Mouse (Mus musculus): ENCODE data around the gene Rptor. TPM values are rescaled to one million over a fixed set of nuclear protein-coding genes. Genes with fewer than 3 reads are reported as not detected.

Gene Rptor
- total RNA-seq, 2 experiments from 2014 or later: 52.8 to 56.2 TPM

GRCm38 (mm10) chr11:119715437-119715836, 112.7 kb downstream of the Rptor start:
- DNase-seq (ENCODE audit: low spot score in 2 of 2): no peak
- intact Hi-C loops (cut with DNase I): no loop called here

- DNase-seq (ENCODE audit: low spot score in 2 of 2): no peak
- intact Hi-C loops (cut with DNase I): no loop called here
These were observed 113.3 kb downstream of the Rptor start for GRCm38 (mm10) chr11:119715841-119716596.

DNA sequence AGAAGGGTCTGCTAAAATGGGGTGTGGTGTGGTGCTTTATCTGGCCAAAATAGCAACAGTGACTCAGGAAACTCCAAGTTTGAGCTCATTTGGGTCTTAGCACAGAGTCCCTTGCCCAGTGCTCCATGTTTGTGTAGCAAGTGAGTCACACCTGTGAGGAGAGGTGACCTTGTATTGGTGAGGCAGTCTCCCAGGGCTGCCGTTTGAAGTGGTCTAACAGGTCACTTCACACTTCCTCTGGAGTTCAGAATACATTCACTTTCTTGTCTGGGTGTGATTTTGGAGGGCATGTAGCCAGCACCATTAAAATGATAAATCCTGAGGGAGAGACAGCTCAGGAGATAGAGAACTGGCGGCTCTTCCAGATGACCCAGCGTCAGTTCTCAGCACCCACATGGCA, 115.4 kb downstream of the Rptor start:
- no peak for DNase-seq (ENCODE audit: low spot score in 2 of 2)
- intact Hi-C loops (cut with DNase I): no loop called here

DNA sequence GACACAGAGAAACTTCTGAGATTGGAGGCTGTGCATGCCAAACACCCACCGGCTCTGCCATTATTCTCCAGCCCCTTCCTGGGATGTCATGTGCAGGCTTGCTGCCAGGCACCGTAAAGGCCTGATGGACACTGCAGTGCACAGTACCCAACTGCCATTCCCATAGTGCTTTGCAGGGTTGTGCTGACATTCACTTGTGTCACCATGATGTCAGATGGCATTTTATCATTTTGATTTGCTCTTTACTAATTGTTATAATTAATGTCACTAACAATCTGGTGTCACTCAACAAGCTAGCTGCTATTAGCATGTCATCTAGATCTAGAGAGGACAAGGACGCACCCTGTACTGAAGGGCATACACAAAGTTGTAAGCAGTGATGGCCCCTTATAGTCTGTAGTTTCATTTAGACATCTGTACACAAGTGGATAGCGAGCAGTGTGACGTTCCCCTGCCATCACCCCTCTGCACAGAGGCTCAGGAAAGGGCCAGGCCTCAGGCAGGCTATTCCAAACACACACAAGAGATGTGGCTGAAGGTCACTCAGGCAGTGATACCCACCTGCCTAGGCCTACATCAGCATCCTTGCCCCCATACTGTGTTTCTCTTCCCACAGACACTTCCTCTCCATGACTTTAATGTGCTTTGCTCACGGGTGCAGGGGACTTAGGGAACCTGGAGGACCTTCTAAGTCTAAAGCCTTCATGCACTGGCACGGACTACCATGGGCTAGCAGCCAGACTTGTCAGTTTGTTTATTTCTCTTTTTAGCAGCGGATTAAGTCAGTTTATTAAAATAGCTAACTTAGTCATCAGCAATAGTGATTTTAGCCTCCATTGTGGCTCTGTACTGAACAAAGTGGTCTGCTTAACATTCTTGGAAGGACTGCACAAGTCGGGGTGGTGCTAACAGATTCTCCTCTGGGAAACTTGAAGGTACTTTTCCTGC, 117.7 kb downstream of the Rptor start:
- no peak for DNase-seq (ENCODE audit: low spot score in 2 of 2)
- intact Hi-C loops (cut with DNase I): no loop called here

DNA sequence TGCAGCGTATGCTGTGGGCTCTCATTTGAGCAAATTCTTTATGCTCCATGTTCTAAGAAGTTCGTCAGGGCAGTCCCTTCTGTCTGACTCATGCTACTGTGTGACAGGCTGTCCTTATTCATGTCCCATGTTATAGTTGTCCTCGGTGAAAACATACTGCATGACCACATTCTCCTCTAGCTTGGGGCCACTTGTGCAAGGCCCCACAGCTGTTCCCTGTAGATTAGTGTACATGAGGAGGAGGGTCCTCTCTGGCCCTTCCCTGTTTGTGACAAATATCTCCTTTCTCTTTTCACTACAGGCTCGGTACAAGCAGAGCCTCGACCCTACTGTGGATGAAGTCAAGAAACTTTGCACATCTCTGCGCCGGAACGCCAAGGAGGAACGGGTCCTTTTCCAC, 122.0 kb downstream of the Rptor start:
- DNase-seq (ENCODE audit: low spot score in 2 of 2): no peak
- intact Hi-C loops (cut with DNase I): no loop called here

GRCm38 (mm10) chr11:119731382-119731781, 128.7 kb downstream of the Rptor start:
- intact Hi-C loops (cut with DNase I): no loop called here
- DNase-seq (ENCODE audit: low spot score in 2 of 2): no peak

GRCm38 (mm10) chr11:119732362-119732761, 129.7 kb downstream of the Rptor start:
- intact Hi-C loops (cut with DNase I): no loop called here

DNA sequence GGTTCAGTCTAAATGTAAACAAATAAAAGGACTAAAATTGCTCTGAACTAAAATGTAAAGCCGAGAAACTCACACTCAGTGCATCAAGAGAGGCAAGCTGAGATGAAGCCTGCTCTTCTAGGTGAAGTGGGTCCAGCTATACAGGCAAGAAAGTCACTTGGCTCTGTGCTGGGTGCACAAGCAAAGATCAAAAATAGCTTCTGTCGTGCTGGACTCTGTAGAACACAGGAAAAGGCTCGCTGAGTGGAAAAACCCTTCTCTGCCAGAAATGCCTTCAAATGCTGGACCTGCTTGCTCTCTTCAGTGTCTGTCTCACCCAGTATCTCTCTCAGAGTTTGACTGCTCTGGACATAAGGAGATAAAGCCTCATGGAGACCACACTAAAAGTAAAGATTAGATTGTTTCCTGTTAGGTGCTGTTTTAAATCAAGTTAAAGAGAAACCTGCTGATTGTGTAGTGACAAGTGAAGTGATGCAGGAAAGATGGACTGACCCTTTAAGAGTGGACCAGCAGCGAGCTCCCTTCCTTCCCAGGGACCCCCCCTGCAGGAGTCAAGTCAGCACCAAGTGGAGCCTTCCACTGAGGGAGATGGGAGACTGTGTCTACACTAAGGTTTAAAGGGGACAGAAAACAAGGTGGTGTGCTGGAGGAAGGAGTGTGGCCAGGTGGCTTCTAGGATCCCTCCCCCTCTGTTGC, 130.4 kb downstream of the Rptor start:
- no peak for DNase-seq (ENCODE audit: low spot score in 2 of 2)
- intact Hi-C loops (cut with DNase I): no loop called here

More at GRCm38 (mm10) chr11:119732362-119732761, 129.7 kb downstream of the Rptor start:
- DNase-seq (ENCODE audit: low spot score in 2 of 2): no peak

- DNase-seq (ENCODE audit: low spot score in 2 of 2): no peak
- intact Hi-C loops (cut with DNase I): no loop called here
These were observed 130.9 kb downstream of the Rptor start for GRCm38 (mm10) chr11:119733657-119733990.

- intact Hi-C loops (cut with DNase I): no loop called here
- DNase-seq (ENCODE audit: low spot score in 2 of 2): no peak
These were observed 132.4 kb downstream of the Rptor start for GRCm38 (mm10) chr11:119735152-119735551.

GRCm38 (mm10) chr11:119738990-119739846, 136.5 kb downstream of the Rptor start:
- intact Hi-C loops (cut with DNase I): no loop called here
- DNase-seq (ENCODE audit: low spot score in 2 of 2): peak; percentile 26 to 34

DNA sequence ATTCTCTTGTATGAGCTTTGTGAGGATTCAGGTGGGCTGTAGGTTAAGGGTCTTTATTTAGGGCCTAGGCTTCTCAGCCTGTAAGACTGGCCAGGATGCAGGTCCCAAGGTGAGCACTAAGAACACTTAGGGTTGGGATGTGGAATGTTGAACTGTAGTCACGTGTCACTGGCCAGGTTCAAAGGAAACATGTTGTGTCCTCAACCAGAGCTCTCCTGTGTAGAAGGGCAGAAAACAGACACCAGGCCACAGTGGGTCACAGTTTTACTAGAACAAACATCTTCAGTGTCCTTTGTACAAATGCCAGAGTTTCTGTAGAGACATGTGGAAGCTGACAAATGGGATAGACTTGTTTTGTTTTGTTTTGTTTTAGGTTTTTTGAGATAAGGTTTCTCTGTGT, 138.7 kb downstream of the Rptor start:
- intact Hi-C loops (cut with DNase I): no loop called here
- no peak for DNase-seq (ENCODE audit: low spot score in 2 of 2)

DNA sequence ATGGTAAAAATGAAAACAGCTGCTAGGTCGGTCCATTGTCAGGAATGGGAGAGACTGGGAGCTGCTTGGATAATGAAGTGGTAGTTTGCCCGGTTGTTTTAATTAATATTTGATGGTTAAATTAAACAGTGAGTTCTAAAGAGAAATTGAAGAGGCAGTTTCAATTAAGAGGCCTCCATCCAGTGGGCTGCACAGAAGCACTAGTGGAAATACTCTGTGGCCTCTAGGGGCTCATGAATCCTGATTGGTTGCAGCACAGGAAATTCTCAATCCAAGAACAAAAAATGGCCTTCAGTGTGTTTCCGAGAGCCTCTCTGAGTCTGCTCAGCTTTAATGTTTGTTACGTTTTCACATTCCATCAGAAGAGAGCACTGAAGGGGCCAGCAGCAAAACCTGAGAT, 141.7 kb downstream of the Rptor start:
- intact Hi-C loops (cut with DNase I): no loop called here
- no peak for DNase-seq (ENCODE audit: low spot score in 2 of 2)

DNA sequence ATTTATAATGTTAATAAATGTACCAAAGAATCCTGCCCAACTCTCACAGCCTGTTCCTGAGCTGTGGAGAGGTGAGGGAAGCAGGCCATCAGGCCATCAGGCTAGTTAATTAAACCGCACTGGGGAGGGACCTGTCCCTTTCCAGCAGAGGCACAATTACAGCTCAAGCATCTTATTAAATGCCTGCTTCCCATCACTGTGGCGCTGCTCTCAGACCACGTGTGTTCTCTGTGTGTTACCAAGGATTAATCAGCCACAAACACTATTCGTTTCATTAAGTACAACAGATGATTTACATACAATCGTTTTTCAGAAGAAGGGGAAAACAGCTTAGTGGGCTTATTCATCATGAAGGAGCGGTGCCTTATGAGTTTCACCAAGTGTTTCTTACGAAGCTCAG, 142.6 kb downstream of the Rptor start:
- intact Hi-C loops (cut with DNase I): no loop called here
- no peak for DNase-seq (ENCODE audit: low spot score in 2 of 2)

DNA sequence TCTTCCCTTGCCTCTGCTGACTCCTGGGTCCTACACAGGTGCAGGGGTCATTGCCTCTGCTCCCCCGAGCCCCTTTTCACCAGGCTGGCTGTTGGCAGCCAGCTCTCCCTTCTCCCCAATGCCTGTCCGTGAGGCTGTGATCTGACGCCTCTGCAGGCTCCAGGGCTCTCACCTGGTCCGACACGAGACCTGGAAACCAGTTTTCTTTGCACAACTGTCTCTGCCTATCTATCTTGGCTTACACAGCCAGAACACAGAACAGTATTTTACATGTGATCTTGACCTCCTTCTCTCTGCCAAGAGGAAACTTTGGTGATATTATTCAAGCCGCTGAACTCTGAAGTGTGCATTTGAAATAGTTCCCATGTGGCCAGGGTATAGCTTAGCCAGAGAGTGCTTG, 151.8 kb downstream of the Rptor start:
- no peak for DNase-seq (ENCODE audit: low spot score in 2 of 2)
- intact Hi-C loops (cut with DNase I): no loop called here

- no peak for DNase-seq (ENCODE audit: low spot score in 2 of 2)
- intact Hi-C loops (cut with DNase I): no loop called here
These were observed 155.5 kb downstream of the Rptor start for GRCm38 (mm10) chr11:119758214-119758613.

GRCm38 (mm10) chr11:119758705-119759327, 156.1 kb downstream of the Rptor start:
- no peak for DNase-seq (ENCODE audit: low spot score in 2 of 2)
- intact Hi-C loops (cut with DNase I): no loop called here

DNA sequence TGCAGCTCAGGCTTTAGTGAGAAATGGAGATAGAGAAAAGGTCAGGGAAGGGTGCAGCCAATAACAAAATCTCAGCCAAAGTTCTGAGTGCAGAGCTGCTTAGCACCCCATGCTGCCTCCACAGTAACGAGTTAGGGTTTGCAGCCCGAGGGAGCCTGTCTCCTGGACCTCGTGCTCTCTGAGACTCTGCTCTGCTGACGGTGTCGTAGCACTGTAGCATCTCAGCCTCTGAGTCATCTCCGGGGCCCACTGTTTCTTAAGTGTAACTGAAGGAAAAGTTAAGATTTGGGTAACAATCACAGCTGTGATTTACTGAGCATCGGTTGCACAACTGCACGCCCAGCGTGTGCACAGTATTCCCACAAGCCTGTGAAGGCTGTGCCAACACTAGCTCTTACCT, 160.2 kb downstream of the Rptor start:
- no peak for DNase-seq (ENCODE audit: low spot score in 2 of 2)
- intact Hi-C loops (cut with DNase I): no loop called here

- intact Hi-C loops (cut with DNase I): no loop called here
- no peak for DNase-seq (ENCODE audit: low spot score in 2 of 2)
These were observed 163.3 kb downstream of the Rptor start for GRCm38 (mm10) chr11:119766023-119766422.
